Mouse (Mus musculus): Measurements from ENCODE around the gene Dtl.

GRCm38 (mm10) chr1:191550786-191551185, 24.6 kb downstream of the Dtl start:
- TF ChIP-seq CTCF (IDR thresholded peaks at IDR 0.05; ENCODE audit: extremely low read depth, insufficient read depth, low read length) (no peak), POLR2A (IDR thresholded peaks at IDR 0.05; ENCODE audit: extremely low read depth, insufficient read depth, low read length) (no peak)

Measured in cortical plate, adult 2 months (tissue).